Mouse (Mus musculus) brain, embryonic 18.5 days (tissue): ENCODE data around the gene Olfr297.

Experiments used
- DNase-seq: peaks from one replicate; pipeline ENCODE4 v3.0.0-alpha.2; 2012; ENCODE audit warnings: low read depth, low spot score

The Olfr297 gene

DNA sequence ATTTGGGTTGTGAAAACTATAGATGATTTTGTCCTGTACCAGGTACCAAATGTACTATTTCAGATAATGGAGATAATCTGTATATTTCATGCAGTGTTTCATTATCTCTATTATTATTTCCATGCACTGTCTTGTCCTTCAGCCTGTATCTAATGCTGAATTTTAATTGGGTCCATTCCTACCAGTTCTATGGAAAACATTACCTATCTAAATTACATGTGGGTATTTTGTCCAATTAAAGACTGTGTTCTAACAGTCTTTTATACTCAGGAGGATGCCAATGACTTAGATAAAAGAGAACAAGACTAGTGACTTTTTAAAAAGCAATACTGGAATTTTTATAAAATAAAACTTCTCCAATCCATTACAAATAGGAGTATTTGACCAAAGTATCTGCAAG is at the start of gene Olfr297:
Gene Olfr297, plus strand, starts transcription at position 301 of the 400 bp plus-strand sequence.
- DNase-seq = no peak

GRCm38 (mm10) chr7:86492384-86492783 is 27.4 kb upstream of the Olfr297 start, which contains the start of gene Olfr298:
Gene Olfr298, minus strand, starts transcription at chr7:86492484.
- DNase-seq = no peak
